Mouse (Mus musculus): ENCODE data around the gene Lrrc41. TPM values are rescaled to one million over a fixed set of nuclear protein-coding genes. Genes with fewer than 3 reads are reported as not detected.

The Lrrc41 gene
- polyA plus RNA-seq (2014; fragmentation: Illumina TruSeq; extraction: RNeasy Lipid Tissue Mini Kit (QIAGEN cat#74804)), result 13.3 TPM

GRCm38 (mm10) chr4:116074861-116075620, at the start of gene Lrrc41, which contains the start of gene Uqcrh:
Gene Lrrc41, plus strand, starts transcription at chr4:116075269.
Gene Uqcrh, minus strand, starts transcription at chr4:116075071.

GRCm38 (mm10) chr4:116053399-116053961, 21.6 kb upstream of the Lrrc41 start, which contains the start of gene Nsun4:
Gene Nsun4, minus strand, starts transcription at chr4:116053876.

GRCm38 (mm10) chr4:116123602-116124519, 48.8 kb downstream of the Lrrc41 start, which contains the start of the genes Rad54l and Pomgnt1:
Gene Rad54l, minus strand, starts transcription at chr4:116123690.
Gene Pomgnt1, plus strand, starts transcription at chr4:116123840.

Other genes with a start within 250 kb of the Lrrc41 start
- gene Mob3c, start 247.2 kb upstream of the Lrrc41 start, polyA plus RNA-seq (2014; fragmentation: Illumina TruSeq; extraction: RNeasy Lipid Tissue Mini Kit (QIAGEN cat#74804)), result 10.7 TPM
- 10.3 TPM for gene Mknk1, start 236.1 kb upstream of the Lrrc41 start, polyA plus RNA-seq (2014; fragmentation: Illumina TruSeq; extraction: RNeasy Lipid Tissue Mini Kit (QIAGEN cat#74804))
- gene Kncn, start 190.9 kb upstream of the Lrrc41 start, polyA plus RNA-seq (2014; fragmentation: Illumina TruSeq; extraction: RNeasy Lipid Tissue Mini Kit (QIAGEN cat#74804)), result not detected
- gene 6430628N08Rik, start 184.6 kb upstream of the Lrrc41 start, polyA plus RNA-seq (2014; fragmentation: Illumina TruSeq; extraction: RNeasy Lipid Tissue Mini Kit (QIAGEN cat#74804)), result not detected
- gene Dmbx1, start 135.3 kb upstream of the Lrrc41 start, polyA plus RNA-seq (2014; fragmentation: Illumina TruSeq; extraction: RNeasy Lipid Tissue Mini Kit (QIAGEN cat#74804)), result 0.14 TPM
- gene Faah, start 57.3 kb upstream of the Lrrc41 start, polyA plus RNA-seq (2014; fragmentation: Illumina TruSeq; extraction: RNeasy Lipid Tissue Mini Kit (QIAGEN cat#74804)), result 1.1 TPM
- gene Nsun4, start 21.4 kb upstream of the Lrrc41 start, polyA plus RNA-seq (2014; fragmentation: Illumina TruSeq; extraction: RNeasy Lipid Tissue Mini Kit (QIAGEN cat#74804)), result 10.5 TPM
- gene Uqcrh, start 198 bp upstream of the Lrrc41 start, polyA plus RNA-seq (2014; fragmentation: Illumina TruSeq; extraction: RNeasy Lipid Tissue Mini Kit (QIAGEN cat#74804)), result 188 TPM
- 4.5 TPM for gene Rad54l, start 48.4 kb downstream of the Lrrc41 start, polyA plus RNA-seq (2014; fragmentation: Illumina TruSeq; extraction: RNeasy Lipid Tissue Mini Kit (QIAGEN cat#74804))
- 7.3 TPM for gene Pomgnt1, start 48.6 kb downstream of the Lrrc41 start, polyA plus RNA-seq (2014; fragmentation: Illumina TruSeq; extraction: RNeasy Lipid Tissue Mini Kit (QIAGEN cat#74804))
- 4.8 TPM for gene Lurap1, start 76.1 kb downstream of the Lrrc41 start, polyA plus RNA-seq (2014; fragmentation: Illumina TruSeq; extraction: RNeasy Lipid Tissue Mini Kit (QIAGEN cat#74804))
- gene Tspan1, start 92.3 kb downstream of the Lrrc41 start, polyA plus RNA-seq (2014; fragmentation: Illumina TruSeq; extraction: RNeasy Lipid Tissue Mini Kit (QIAGEN cat#74804)), result 18.3 TPM
- gene 1700042G07Rik, start 98.1 kb downstream of the Lrrc41 start, polyA plus RNA-seq (2014; fragmentation: Illumina TruSeq; extraction: RNeasy Lipid Tissue Mini Kit (QIAGEN cat#74804)), result not detected
- 2.2 TPM for gene Gm49337, start 98.1 kb downstream of the Lrrc41 start, polyA plus RNA-seq (2014; fragmentation: Illumina TruSeq; extraction: RNeasy Lipid Tissue Mini Kit (QIAGEN cat#74804))
- gene Pik3r3, start 146.3 kb downstream of the Lrrc41 start, polyA plus RNA-seq (2014; fragmentation: Illumina TruSeq; extraction: RNeasy Lipid Tissue Mini Kit (QIAGEN cat#74804)), result 34.3 TPM